In the genomic region with DNA sequence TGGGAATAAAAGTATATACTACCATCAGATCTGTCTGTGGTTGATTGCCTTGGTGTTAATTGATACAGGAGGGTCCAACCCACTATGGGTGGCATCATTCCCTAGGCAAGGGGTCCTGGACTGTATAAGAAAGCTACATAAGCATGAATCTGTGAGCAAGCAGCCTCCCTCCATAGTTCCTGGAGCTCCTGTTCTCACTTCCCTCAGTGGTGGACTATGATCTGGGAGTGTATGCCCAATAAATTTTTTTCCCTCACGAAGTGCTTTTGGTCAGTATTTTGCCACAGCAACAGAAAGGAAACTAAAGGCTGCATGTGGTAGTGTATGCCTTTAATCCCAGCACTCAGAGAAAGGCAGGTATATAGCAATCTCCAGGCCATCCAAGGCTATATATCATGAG, we compare ENCODE assay signal across 24 mouse cellular contexts.
DNase-seq lines count a peak whose midpoint lies in the region; ATAC-seq and TF ChIP-seq lines count a peak whose summit lies in the region.
"Had no signal": no experiment of that assay in that cellular context is flagged by ENCODE, and none has a peak within 500 bp of the region (broad histone marks: within the 10 kb centered on the region; RNA-seq: fewer than 3 reads in every experiment).

No protein-coding gene starts in this region.

- no peaks in the 10 kb centered on the region for H3K9me3 ChIP-seq in forebrain, embryonic 13.5 days (replicated peaks)
- H3K9me3 ChIP-seq in forebrain, embryonic 15.5 days: no peaks in the 10 kb centered on the region
- H3K9me3 ChIP-seq in intestine, embryonic 15.5 days: no peaks in the 10 kb centered on the region
- H3K9me3 ChIP-seq in intestine, embryonic 16.5 days (ENCODE audit: control insufficient read depth, low read length): no peaks in the 10 kb centered on the region; the same call in 1 of the 2 replicates
- H3K9me3 ChIP-seq in liver, postnatal 0 days (ENCODE audit: low read length): no peaks in the 10 kb centered on the region
- H3K9me3 ChIP-seq: embryonic facial prominence, embryonic 12.5 days; embryonic facial prominence, embryonic 15.5 days; heart, embryonic 12.5 days; heart, embryonic 15.5 days; hindbrain, embryonic 10.5 days; hindbrain, embryonic 13.5 days had no signal

- 87% methylated on average over 1 of the region's 1 CpGs for WGBS in forebrain, embryonic 13.5 days
- 80% methylated on average over 1 of the region's 1 CpGs for WGBS in forebrain, embryonic 15.5 days
- WGBS in intestine, embryonic 15.5 days: 56% methylated on average over 1 of the region's 1 CpGs
- WGBS in intestine, embryonic 16.5 days: 55% methylated on average over 1 of the region's 1 CpGs
- 75% methylated on average over 1 of the region's 1 CpGs for WGBS in liver, postnatal 0 days (ENCODE audit: insufficient replicate concordance)

- H3K4me1 ChIP-seq in forebrain, embryonic 13.5 days: peaks cover 20% of the 10 kb centered on the region
- 0 out of 2 replicates have a peak, but pooled peaks cover 4% of the 10 kb centered on the region for H3K4me1 ChIP-seq in forebrain, embryonic 15.5 days
- H3K4me1 ChIP-seq in intestine, embryonic 15.5 days (replicated peaks): peaks cover 17% of the 10 kb centered on the region; the same call in 1 of the 2 replicates
- H3K4me1 ChIP-seq in intestine, embryonic 16.5 days (ENCODE audit: control insufficient read depth, insufficient read depth, low read length): peaks cover 34% of the 10 kb centered on the region
- H3K4me1 ChIP-seq in liver, postnatal 0 days (ENCODE audit: insufficient read depth): peaks cover 16% of the 10 kb centered on the region
- H3K4me1 ChIP-seq: embryonic facial prominence, embryonic 12.5 days; heart, embryonic 15.5 days had no signal

- H3K36me3 ChIP-seq in forebrain, embryonic 13.5 days (ENCODE audit: poor library complexity, severe bottlenecking): no peaks in the 10 kb centered on the region
- H3K36me3 ChIP-seq in forebrain, embryonic 15.5 days: no peaks in the 10 kb centered on the region
- H3K36me3 ChIP-seq in intestine, embryonic 15.5 days: no peaks in the 10 kb centered on the region; the same call in 1 of the 2 replicates
- no peaks in the 10 kb centered on the region; the same call in 1 of the 2 replicates for H3K36me3 ChIP-seq in intestine, embryonic 16.5 days (ENCODE audit: control insufficient read depth, insufficient read depth, low read length)
- H3K36me3 ChIP-seq in liver, postnatal 0 days (replicated peaks; ENCODE audit: insufficient read depth, low read length): no peaks in the 10 kb centered on the region
- H3K36me3 ChIP-seq: embryonic facial prominence, embryonic 12.5 days; embryonic facial prominence, embryonic 15.5 days; heart, embryonic 12.5 days; heart, embryonic 15.5 days; hindbrain, embryonic 10.5 days; hindbrain, embryonic 13.5 days had no signal

- H3K27me3 ChIP-seq in forebrain, embryonic 13.5 days: peaks cover 3% of the 10 kb centered on the region; the same call in 1 of the 2 replicates
- H3K27me3 ChIP-seq in forebrain, embryonic 15.5 days: no peaks in the 10 kb centered on the region
- no peaks in the 10 kb centered on the region for H3K27me3 ChIP-seq in intestine, embryonic 15.5 days (replicated peaks)
- no peaks in the 10 kb centered on the region for H3K27me3 ChIP-seq in intestine, embryonic 16.5 days (replicated peaks; ENCODE audit: control insufficient read depth, insufficient read depth, low read length)
- H3K27me3 ChIP-seq in liver, postnatal 0 days (ENCODE audit: insufficient read depth, low read length): no peaks in the 10 kb centered on the region
- H3K27me3 ChIP-seq: embryonic facial prominence, embryonic 12.5 days; embryonic facial prominence, embryonic 15.5 days; heart, embryonic 12.5 days; heart, embryonic 15.5 days had no signal

- no peak for TF ChIP-seq CTCF in liver, postnatal 0 days (IDR thresholded peaks at IDR 0.05; ENCODE audit: low read depth)

- peak overlapping the region; percentile 52 for H3K27ac ChIP-seq in forebrain, embryonic 13.5 days
- no peak overlapping the region; the same call in 1 of the 2 replicates for H3K27ac ChIP-seq in forebrain, embryonic 15.5 days (replicated peaks)
- no peak overlapping the region for H3K27ac ChIP-seq in intestine, embryonic 15.5 days
- peak overlapping the region; percentile 54 for H3K27ac ChIP-seq in intestine, embryonic 16.5 days (ENCODE audit: low read length)
- H3K27ac ChIP-seq in liver, postnatal 0 days (ENCODE audit: low read depth): no peak overlapping the region
- H3K27ac ChIP-seq: embryonic facial prominence, embryonic 12.5 days; embryonic facial prominence, embryonic 15.5 days; heart, embryonic 15.5 days; hindbrain, embryonic 10.5 days; hindbrain, embryonic 13.5 days had no signal

- TF ChIP-seq EP300 in liver, postnatal 0 days (IDR thresholded peaks at IDR 0.05; ENCODE audit: low read depth): no peak

- no peak for DNase-seq in liver, postnatal 0 days
- no peak for DNase-seq in frontal cortex, postnatal 25 days (ENCODE audit: low spot score in 2 of 2)
- DNase-seq: adrenal gland, adult 2 months; adrenal gland, postnatal 14 days; cerebellum, adult 11 months; cerebellum, adult 2 months; cerebellum, adult 9-11 months; cerebellum, postnatal 25 days; gastrocnemius, postnatal 25 days; heart, postnatal 10 days; heart, postnatal 36 days; kidney, adult 11 months had no signal

- no peak overlapping the region for H3K4me3 ChIP-seq in forebrain, embryonic 13.5 days
- H3K4me3 ChIP-seq in forebrain, embryonic 15.5 days: no peak overlapping the region
- H3K4me3 ChIP-seq in intestine, embryonic 15.5 days (replicated peaks): no peak overlapping the region
- H3K4me3 ChIP-seq in intestine, embryonic 16.5 days (ENCODE audit: low read length): no peak overlapping the region
- H3K4me3 ChIP-seq in liver, postnatal 0 days (ENCODE audit: low read depth, low read length): no peak overlapping the region
- H3K4me3 ChIP-seq: embryonic facial prominence, embryonic 12.5 days; embryonic facial prominence, embryonic 15.5 days; heart, embryonic 12.5 days; heart, embryonic 15.5 days; hindbrain, embryonic 10.5 days; hindbrain, embryonic 13.5 days had no signal

- H3K4me2 ChIP-seq in forebrain, embryonic 13.5 days: no peak overlapping the region
- H3K4me2 ChIP-seq in forebrain, embryonic 15.5 days (replicated peaks): no peak overlapping the region
- no peak overlapping the region for H3K4me2 ChIP-seq in intestine, embryonic 15.5 days (replicated peaks)
- no peak overlapping the region for H3K4me2 ChIP-seq in intestine, embryonic 16.5 days (ENCODE audit: low read depth, low read length)
- H3K4me2 ChIP-seq in liver, postnatal 0 days (ENCODE audit: low read depth, low read length): no peak overlapping the region
- H3K4me2 ChIP-seq: embryonic facial prominence, embryonic 12.5 days; embryonic facial prominence, embryonic 15.5 days; heart, embryonic 12.5 days; heart, embryonic 15.5 days; hindbrain, embryonic 13.5 days had no signal

- no peak overlapping the region for H3K9ac ChIP-seq in forebrain, embryonic 13.5 days
- no peak overlapping the region for H3K9ac ChIP-seq in forebrain, embryonic 15.5 days (replicated peaks)
- H3K9ac ChIP-seq in intestine, embryonic 15.5 days: no peak overlapping the region
- H3K9ac ChIP-seq in intestine, embryonic 16.5 days (ENCODE audit: low read depth, low read length): no peak overlapping the region
- H3K9ac ChIP-seq in liver, postnatal 0 days (replicated peaks): no peak overlapping the region
- H3K9ac ChIP-seq: embryonic facial prominence, embryonic 12.5 days; embryonic facial prominence, embryonic 15.5 days; heart, embryonic 12.5 days; heart, embryonic 15.5 days; hindbrain, embryonic 13.5 days had no signal

- ATAC-seq in forebrain, embryonic 13.5 days: no peak
- no peak for ATAC-seq in forebrain, embryonic 15.5 days (replicated peaks)
- ATAC-seq in intestine, embryonic 15.5 days: peak; percentile 46; the same call in 1 of the 2 replicates
- ATAC-seq in intestine, embryonic 16.5 days: peak; percentile 61
- no peak for ATAC-seq in liver, postnatal 0 days
- ATAC-seq: CD4-positive, CD25-positive, alpha-beta regulatory T cell, adult 4 months; hindbrain, embryonic 16.5 days had no signal

Comparison
In these comparisons a context has a peak if more than half of its experiments do, and no peak if none do; other contexts are left out.
1. H3K27ac ChIP-seq: peak in forebrain, embryonic 13.5 days (single experiment) and intestine, embryonic 16.5 days (single experiment); none in forebrain, embryonic 15.5 days (single experiment), intestine, embryonic 15.5 days (single experiment) and liver, postnatal 0 days (single experiment).
2. ATAC-seq: peak in intestine, embryonic 15.5 days (single experiment) and intestine, embryonic 16.5 days (single experiment); none in forebrain, embryonic 13.5 days (single experiment), forebrain, embryonic 15.5 days (single experiment) and liver, postnatal 0 days (single experiment).